Mouse (Mus musculus): ENCODE measurements around the gene Iffo1. TPM values are rescaled to one million over a fixed set of nuclear protein-coding genes. Genes with fewer than 3 reads are reported as not detected.
A peak's percentile ranks its signal among the peaks of the same experiment; 100 is the strongest.

Iffo1 gene
- polyA plus RNA-seq, 1 experiment from 2014 or later = 15.9 TPM

DNA sequence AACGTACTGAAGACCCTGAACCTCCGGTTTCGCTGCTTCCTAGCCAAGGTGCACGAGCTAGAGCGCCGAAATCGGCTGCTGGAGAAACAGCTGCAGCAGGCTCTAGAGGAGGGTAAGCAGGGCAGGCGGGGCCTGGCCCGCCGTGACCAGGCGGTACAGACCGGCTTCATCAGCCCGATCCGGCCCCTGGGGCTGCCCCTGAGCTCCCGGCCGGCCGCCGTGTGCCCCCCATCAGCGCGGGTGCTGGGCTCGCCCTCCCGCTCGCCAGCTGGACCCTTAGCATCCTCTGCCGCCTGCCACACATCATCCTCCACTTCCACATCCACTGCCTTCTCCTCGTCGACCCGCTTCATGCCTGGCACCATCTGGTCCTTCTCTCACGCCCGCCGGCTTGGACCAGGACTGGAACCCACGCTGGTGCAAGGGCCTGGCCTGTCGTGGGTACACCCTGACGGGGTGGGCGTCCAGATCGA is 474 bp downstream of the Iffo1 start:
- Histone ChIP-seq H3K4me3 (replicated peaks) (peak overlapping the region; percentile 75), H3K9ac (peak overlapping the region; percentile 92), H3K4me2 (peak overlapping the region; percentile 65), H3K9me3 (no peaks in the 10 kb centered on the region), H3K36me3 (replicated peaks) (peaks cover 35% of the 10 kb centered on the region), H3K27ac (peak overlapping the region; percentile 94), H3K4me1 (peaks cover 44% of the 10 kb centered on the region), H3K27me3 (no peaks in the 10 kb centered on the region)
- under 1% methylated on average over 33 of the region's 35 CpGs for WGBS
- ATAC-seq (ENCODE audit: low FRiP score) = peak; percentile 74

DNA sequence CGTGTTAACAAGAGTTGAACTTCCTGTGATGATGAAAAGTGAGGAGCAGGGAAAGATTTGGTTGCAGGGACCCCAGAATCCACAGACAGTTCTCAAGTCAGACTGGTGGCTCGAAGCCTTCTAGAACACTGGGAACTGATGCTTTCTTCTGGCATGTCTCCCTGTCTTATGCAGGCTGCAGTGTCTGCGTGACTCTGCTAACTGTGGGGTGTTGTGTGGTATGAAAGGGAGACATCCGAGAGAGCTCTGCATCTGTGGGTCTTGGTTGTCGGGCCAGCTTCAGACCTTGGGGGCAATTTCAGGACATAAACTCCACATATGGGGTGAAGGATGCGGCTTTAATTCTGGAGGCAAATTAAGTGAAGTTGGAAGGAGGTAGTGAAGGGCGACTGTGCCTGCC is 1.1 kb downstream of the Iffo1 start:
- ATAC-seq (ENCODE audit: low FRiP score) = no peak
- Histone ChIP-seq H3K9me3 (no peaks in the 10 kb centered on the region), H3K27ac (no peak overlapping the region), H3K9ac (peak overlapping the region; percentile 92), H3K4me2 (peak overlapping the region; percentile 65), H3K4me1 (peaks cover 44% of the 10 kb centered on the region), H3K27me3 (no peaks in the 10 kb centered on the region), H3K4me3 (replicated peaks) (peak overlapping the region; percentile 75), H3K36me3 (replicated peaks) (peaks cover 32% of the 10 kb centered on the region)
- WGBS = 61% methylated on average over 7 of the region's 7 CpGs

DNA sequence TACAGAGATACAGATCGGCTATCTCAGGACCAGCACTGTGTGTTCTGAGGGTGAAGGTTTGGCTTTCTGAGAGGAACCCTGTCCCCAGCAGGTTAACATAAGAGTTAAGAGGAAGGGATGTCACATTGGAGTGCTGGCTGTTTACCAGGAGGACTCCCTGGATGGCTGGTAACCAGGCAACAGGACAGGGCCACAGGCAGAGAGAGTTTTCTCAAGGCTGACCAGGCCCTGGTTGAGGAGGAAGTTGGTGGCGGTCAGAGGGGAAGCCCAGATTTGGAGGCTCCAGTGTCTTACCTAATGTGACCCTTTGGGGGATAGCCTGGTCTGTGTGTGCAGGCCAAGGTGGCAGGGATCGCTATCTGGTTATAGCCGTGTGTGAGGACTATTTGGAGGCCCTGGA is 1.8 kb downstream of the Iffo1 start:
- Histone ChIP-seq H3K4me2 (peak overlapping the region; percentile 65), H3K4me1 (peaks cover 44% of the 10 kb centered on the region), H3K9ac (no peak overlapping the region), H3K9me3 (no peaks in the 10 kb centered on the region), H3K4me3 (replicated peaks) (peak overlapping the region; percentile 75), H3K27me3 (no peaks in the 10 kb centered on the region), H3K27ac (no peak overlapping the region), H3K36me3 (replicated peaks) (peaks cover 31% of the 10 kb centered on the region)
- 89% methylated on average over 4 of the region's 4 CpGs for WGBS
- no peak for ATAC-seq (ENCODE audit: low FRiP score)

DNA sequence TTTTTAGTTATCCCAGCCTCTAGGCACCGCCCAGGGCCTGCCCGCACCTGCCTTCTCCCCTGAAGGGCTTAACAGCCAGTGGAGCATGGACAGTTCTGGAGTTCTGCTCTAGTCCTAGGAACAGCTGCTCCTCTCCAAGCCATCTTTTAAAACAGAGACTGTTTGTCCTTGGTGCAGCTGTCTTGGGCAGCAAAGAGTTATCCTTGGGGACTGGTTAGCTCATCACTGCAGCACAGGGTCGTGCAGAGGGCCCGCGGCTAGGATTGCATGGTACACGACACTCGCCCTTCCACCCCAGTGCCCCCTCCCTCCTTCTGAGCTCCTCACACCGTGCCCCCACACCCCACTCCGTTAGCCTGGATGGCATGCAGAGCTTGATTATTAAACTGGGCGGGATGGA is 2.3 kb downstream of the Iffo1 start:
- Histone ChIP-seq H3K27me3 (no peaks in the 10 kb centered on the region), H3K4me2 (peak overlapping the region; percentile 65), H3K9ac (0 out of 2 replicates have a peak overlapping the region, but pooled peaks have one; percentile 9), H3K4me1 (peaks cover 44% of the 10 kb centered on the region), H3K27ac (0 out of 2 replicates have a peak overlapping the region, but pooled peaks have one; percentile 25), H3K4me3 (replicated peaks) (no peak overlapping the region), H3K9me3 (no peaks in the 10 kb centered on the region), H3K36me3 (replicated peaks) (peaks cover 30% of the 10 kb centered on the region)
- WGBS = 70% methylated on average over 10 of the region's 10 CpGs
- ATAC-seq (ENCODE audit: low FRiP score) = no peak

DNA sequence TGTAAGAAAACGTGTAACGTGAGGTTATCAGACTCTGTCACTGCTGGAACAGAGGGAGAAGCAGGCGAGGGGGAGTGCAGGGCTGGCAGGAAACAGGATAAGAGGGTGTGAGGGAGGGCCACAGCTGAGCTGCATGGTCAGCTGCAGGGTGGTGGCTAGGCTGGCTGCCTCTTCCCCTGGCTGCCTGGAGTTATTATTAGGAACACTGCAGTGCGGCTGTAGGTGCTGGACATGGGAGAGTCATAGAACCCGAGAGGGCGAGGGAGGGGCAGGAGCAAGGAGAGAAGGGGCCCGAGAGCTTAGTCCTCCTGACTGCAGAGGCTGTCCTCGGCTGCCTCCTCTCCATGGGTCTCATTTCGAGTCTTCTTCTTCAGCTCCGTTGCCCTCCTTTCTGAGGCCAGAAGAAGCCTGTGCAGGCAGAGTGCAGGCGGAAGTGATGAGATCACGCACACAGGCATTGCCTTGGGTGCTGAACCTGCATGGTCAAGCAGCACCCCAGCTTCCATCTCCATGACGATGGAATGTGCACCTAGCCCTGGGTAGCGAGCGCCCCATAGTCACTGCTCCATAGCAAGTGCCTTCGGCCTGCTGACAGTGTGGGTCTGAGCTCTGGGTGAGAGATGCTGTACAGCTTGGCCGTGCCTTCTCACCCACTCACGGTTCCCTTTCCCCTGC is 3.3 kb downstream of the Iffo1 start:
- 80% methylated on average over 18 of the region's 18 CpGs for WGBS
- H3K4me2 ChIP-seq = no peak overlapping the region
- no peak for ATAC-seq (ENCODE audit: low FRiP score)
- peak overlapping the region; percentile 36; the same call in 1 of the 2 replicates for H3K9ac ChIP-seq
- 0 out of 2 replicates have a peak overlapping the region, but pooled peaks have one; percentile 5 for H3K27ac ChIP-seq
- no peaks in the 10 kb centered on the region for H3K9me3 ChIP-seq
- no peak overlapping the region for H3K4me3 ChIP-seq (replicated peaks)
- peaks cover 44% of the 10 kb centered on the region for H3K4me1 ChIP-seq
- H3K36me3 ChIP-seq (replicated peaks) = peaks cover 38% of the 10 kb centered on the region
- no peaks in the 10 kb centered on the region for H3K27me3 ChIP-seq

DNA sequence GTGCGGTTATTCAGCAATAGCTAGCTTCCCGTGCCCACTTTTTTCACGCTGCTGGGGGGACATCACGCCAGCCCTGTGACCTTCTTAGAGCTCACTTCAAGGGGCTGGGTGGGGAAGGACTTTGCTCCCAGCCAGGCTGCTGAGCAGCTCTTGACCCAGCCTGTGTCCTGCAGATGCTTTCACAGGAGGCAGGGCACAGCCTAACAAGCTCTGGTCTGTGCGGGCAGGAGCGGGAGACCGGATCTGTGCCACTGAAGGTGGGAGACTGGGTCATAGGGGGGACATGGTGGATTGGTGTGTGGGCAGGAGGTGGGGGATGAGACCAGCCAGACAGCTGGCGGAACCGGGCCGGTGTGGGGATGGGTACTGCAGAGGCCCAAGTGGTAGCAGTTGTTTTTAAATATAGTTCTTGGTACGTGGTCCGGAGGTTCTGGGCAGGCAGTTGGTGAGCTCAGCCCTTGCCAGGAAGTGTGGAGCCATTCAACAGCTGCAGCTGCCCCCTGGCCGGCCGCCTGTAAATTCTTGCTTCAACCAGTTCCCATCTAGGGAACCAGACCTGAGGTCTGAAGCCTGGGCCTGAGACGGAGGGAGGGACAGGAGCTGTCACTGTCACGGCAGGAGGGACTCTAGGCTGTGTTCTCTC is 4.0 kb downstream of the Iffo1 start:
- no peak overlapping the region for H3K4me2 ChIP-seq
- H3K27me3 ChIP-seq = no peaks in the 10 kb centered on the region
- no peak overlapping the region for H3K9ac ChIP-seq
- no peak overlapping the region for H3K27ac ChIP-seq
- H3K4me1 ChIP-seq = peaks cover 44% of the 10 kb centered on the region
- no peak overlapping the region for H3K4me3 ChIP-seq (replicated peaks)
- 85% methylated on average over 16 of the region's 16 CpGs for WGBS
- H3K36me3 ChIP-seq (replicated peaks) = peaks cover 37% of the 10 kb centered on the region
- ATAC-seq (ENCODE audit: low FRiP score) = no peak
- H3K9me3 ChIP-seq = no peaks in the 10 kb centered on the region

DNA sequence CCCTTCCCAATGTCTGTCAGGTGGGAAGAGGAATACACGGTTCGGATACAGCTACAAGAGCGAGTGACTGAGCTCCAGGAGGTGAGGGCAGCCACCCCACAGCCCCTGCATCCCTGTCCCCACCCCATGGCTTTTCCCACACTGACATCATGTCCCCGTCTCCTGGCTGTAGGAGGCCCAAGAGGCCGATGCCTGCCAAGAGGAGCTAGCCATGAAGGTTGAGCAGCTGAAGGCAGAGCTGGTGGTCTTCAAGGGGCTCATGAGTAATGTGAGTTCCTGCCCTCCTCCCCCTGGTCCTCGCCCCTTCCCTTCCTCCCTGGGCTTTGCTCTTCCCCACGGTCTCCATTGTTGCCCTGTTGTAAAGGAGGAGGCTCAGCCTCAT is 4.5 kb downstream of the Iffo1 start:
- Histone ChIP-seq H3K4me2 (no peak overlapping the region), H3K27ac (no peak overlapping the region), H3K4me3 (replicated peaks) (no peak overlapping the region), H3K4me1 (peaks cover 41% of the 10 kb centered on the region), H3K9ac (no peak overlapping the region), H3K9me3 (no peaks in the 10 kb centered on the region), H3K36me3 (replicated peaks) (peaks cover 35% of the 10 kb centered on the region), H3K27me3 (no peaks in the 10 kb centered on the region)
- WGBS = 80% methylated on average over 7 of the region's 7 CpGs
- ATAC-seq (ENCODE audit: low FRiP score) = no peak

DNA sequence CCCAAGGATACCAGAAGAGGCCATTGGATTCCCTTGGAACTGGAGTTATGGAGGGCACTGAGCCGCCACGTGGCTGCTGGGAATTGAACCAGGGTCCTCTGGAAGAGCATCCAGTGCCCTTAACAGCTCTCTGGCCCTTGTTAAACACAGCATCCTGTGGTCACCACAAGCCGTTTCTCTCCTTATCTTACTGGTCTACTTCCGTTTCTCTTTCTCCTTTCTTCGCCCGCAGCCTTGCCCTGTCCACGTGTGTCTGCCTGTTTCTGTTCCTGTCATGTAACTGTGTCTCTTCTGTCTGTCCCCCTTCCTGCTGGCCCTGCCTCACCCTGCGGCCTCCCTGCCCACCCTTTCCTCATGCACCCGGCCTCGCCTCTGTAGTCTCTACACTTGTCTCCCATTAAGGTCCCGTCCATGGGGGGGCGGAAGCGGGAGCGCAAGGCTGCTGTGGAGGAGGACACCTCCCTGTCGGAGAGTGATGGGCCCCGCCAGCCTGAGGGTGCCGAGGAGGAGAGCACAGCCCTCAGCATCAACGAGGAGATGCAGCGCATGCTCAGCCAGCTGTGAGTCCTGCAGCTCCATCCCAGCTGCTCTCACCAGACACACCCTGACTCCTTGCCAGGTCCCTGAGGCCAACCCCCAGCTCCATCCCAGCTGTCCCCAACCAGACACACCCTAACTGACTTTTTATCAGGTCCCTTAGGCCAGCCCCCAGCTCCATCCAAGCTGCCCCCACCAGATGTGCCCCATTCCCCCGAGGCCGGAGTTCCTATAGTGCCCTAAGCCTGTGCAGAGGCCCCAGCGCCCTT is 7.4 kb downstream of the Iffo1 start:
- Histone ChIP-seq H3K4me2 (no peak overlapping the region), H3K36me3 (replicated peaks) (peaks cover 54% of the 10 kb centered on the region), H3K9ac (no peak overlapping the region), H3K4me1 (peaks cover 26% of the 10 kb centered on the region), H3K27me3 (no peaks in the 10 kb centered on the region), H3K9me3 (no peaks in the 10 kb centered on the region), H3K4me3 (replicated peaks) (no peak overlapping the region), H3K27ac (no peak overlapping the region)
- no peak for ATAC-seq (ENCODE audit: low FRiP score)
- WGBS = 87% methylated on average over 22 of the region's 22 CpGs

DNA sequence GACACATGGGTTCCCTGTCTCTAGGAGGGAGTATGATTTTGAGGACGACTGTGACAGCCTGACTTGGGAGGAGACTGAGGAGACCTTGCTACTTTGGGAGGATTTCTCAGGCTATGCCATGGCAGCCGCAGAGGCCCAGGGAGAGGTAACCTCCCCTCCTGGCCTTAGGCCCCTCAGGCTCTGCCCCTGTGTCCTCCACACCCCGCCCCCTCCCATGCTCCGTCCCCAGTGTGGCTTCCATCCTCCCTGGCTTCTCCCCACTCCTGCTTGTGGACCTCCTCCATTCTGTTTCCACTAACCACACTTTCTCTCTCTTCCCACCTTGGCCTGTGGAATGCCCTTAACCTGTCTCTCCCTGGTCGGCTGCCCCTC is 8.0 kb downstream of the Iffo1 start:
- Histone ChIP-seq H3K4me3 (replicated peaks) (no peak overlapping the region), H3K27me3 (no peaks in the 10 kb centered on the region), H3K36me3 (replicated peaks) (peaks cover 60% of the 10 kb centered on the region), H3K9ac (no peak overlapping the region), H3K27ac (no peak overlapping the region), H3K9me3 (no peaks in the 10 kb centered on the region), H3K4me1 (peaks cover 26% of the 10 kb centered on the region), H3K4me2 (no peak overlapping the region)
- ATAC-seq (ENCODE audit: low FRiP score) = no peak
- 88% methylated on average over 5 of the region's 5 CpGs for WGBS

DNA sequence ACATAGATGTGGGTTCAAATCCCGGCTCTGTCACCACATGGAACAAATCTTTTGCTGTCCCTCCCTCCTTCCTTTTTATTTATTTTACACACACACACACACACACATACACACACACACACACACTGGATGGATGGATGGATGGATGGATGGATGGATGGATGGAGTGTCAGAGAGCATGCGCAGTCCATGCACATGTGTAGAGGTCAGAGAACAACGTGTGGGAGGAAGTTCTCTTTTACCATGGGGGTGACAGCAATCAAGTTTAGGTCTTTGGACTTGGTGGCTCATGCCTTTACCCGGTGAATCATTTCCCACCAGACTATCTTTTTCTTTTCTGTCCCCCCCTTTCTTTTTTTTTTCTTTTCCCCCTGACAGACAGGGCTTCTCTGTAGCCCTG is 8.6 kb downstream of the Iffo1 start:
- Histone ChIP-seq H3K27me3 (no peaks in the 10 kb centered on the region), H3K4me1 (peaks cover 20% of the 10 kb centered on the region), H3K27ac (no peak overlapping the region), H3K4me3 (replicated peaks) (no peak overlapping the region), H3K9me3 (no peaks in the 10 kb centered on the region), H3K9ac (no peak overlapping the region), H3K4me2 (no peak overlapping the region), H3K36me3 (replicated peaks) (peaks cover 63% of the 10 kb centered on the region)
- WGBS = 94% methylated on average over 4 of the region's 4 CpGs
- no peak for ATAC-seq (ENCODE audit: low FRiP score)

DNA sequence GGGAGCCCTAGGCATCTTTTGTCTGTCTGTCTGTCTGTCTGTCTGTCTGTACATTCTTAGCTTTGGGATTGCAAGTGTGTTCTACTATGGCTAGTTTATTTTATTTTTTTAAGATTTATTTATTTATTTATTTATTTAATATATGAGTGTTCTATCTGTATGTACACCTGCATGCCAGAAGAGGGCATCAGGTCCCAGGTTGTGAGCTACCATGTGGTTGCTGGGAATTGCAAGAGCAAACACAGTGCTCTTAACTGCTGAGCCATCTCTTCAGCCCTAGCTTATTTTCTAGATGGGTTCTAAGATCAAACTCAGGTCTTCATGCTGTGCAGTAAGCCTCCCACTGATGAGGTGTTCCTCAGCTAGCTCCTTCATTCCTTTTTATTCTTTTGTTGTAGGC is 9.5 kb downstream of the Iffo1 start:
- H3K4me2 ChIP-seq = no peak overlapping the region
- H3K9me3 ChIP-seq = no peaks in the 10 kb centered on the region
- no peak overlapping the region for H3K9ac ChIP-seq
- H3K4me3 ChIP-seq (replicated peaks) = no peak overlapping the region
- peaks cover 69% of the 10 kb centered on the region for H3K36me3 ChIP-seq (replicated peaks)
- peaks cover 15% of the 10 kb centered on the region for H3K4me1 ChIP-seq
- no peak for ATAC-seq (ENCODE audit: low FRiP score)
- no peak overlapping the region for H3K27ac ChIP-seq
- no peaks in the 10 kb centered on the region for H3K27me3 ChIP-seq

DNA sequence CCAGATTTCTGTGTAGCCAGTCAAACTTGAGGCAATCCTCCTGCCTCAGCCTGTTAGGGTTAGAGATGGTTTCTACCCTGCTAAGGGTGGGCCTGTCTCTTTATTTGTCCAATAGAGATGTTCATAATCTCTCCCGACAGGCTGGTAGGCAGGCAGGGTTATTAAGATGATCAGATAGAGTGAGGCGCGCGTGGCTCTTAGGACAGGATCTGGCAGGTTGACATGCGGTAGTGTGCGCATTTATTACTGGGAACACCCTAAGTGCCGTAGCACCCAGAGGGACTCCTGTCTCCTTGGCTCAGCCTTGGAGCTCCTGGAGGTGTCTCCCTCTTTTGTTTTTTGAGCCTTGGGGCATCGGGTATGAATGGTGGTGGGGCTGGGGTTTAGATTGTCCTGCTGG is 10.2 kb downstream of the Iffo1 start:
- 92% methylated on average over 8 of the region's 8 CpGs for WGBS
- Histone ChIP-seq H3K4me3 (replicated peaks) (no peak overlapping the region), H3K27me3 (no peaks in the 10 kb centered on the region), H3K4me2 (no peak overlapping the region), H3K9me3 (no peaks in the 10 kb centered on the region), H3K27ac (no peak overlapping the region), H3K4me1 (peaks cover 20% of the 10 kb centered on the region), H3K9ac (no peak overlapping the region), H3K36me3 (replicated peaks) (peaks cover 76% of the 10 kb centered on the region)
- ATAC-seq (ENCODE audit: low FRiP score) = no peak
